Mouse (Mus musculus): ENCODE measurements around the gene Rest.
A peak's percentile ranks its signal among the peaks of the same experiment; 100 is the strongest.

The Rest gene

GRCm38 (mm10) chr5:77257603-77258002 lies 7.7 kb upstream of the Rest start:
- TF ChIP-seq GATA4 (IDR thresholded peaks at IDR 0.05; ENCODE audit: insufficient replicate concordance, low read length): no peak

- no peak for TF ChIP-seq GATA4 (IDR thresholded peaks at IDR 0.05; ENCODE audit: insufficient replicate concordance, low read length)
Observed at GRCm38 (mm10) chr5:77259315-77259714, 6.0 kb upstream of the Rest start.

GRCm38 (mm10) chr5:77260141-77260540 lies 5.2 kb upstream of the Rest start:
- TF ChIP-seq GATA4 (IDR thresholded peaks at IDR 0.05; ENCODE audit: insufficient replicate concordance, low read length): no peak

GRCm38 (mm10) chr5:77261137-77261536 lies 4.2 kb upstream of the Rest start:
- TF ChIP-seq GATA4 (IDR thresholded peaks at IDR 0.05; ENCODE audit: insufficient replicate concordance, low read length): no peak

GRCm38 (mm10) chr5:77262105-77262504 lies 3.2 kb upstream of the Rest start:
- no peak for TF ChIP-seq GATA4 (IDR thresholded peaks at IDR 0.05; ENCODE audit: insufficient replicate concordance, low read length)

- TF ChIP-seq GATA4 (IDR thresholded peaks at IDR 0.05; ENCODE audit: insufficient replicate concordance, low read length): peak; percentile 59; the same call in 1 of the 2 replicates
Observed at GRCm38 (mm10) chr5:77265671-77266065, 377 bp downstream of the Rest start.

GRCm38 (mm10) chr5:77266066-77266885 lies 985 bp downstream of the Rest start:
- no peak for TF ChIP-seq GATA4 (IDR thresholded peaks at IDR 0.05; ENCODE audit: insufficient replicate concordance, low read length)

GRCm38 (mm10) chr5:77266886-77267401 lies 1.7 kb downstream of the Rest start:
- no peak for TF ChIP-seq GATA4 (IDR thresholded peaks at IDR 0.05; ENCODE audit: insufficient replicate concordance, low read length)

GRCm38 (mm10) chr5:77267441-77267840 lies 2.1 kb downstream of the Rest start:
- no peak for TF ChIP-seq GATA4 (IDR thresholded peaks at IDR 0.05; ENCODE audit: insufficient replicate concordance, low read length)

GRCm38 (mm10) chr5:77267957-77268624 lies 2.8 kb downstream of the Rest start:
- no peak for TF ChIP-seq GATA4 (IDR thresholded peaks at IDR 0.05; ENCODE audit: insufficient replicate concordance, low read length)

- no peak for TF ChIP-seq GATA4 (IDR thresholded peaks at IDR 0.05; ENCODE audit: insufficient replicate concordance, low read length)
Observed at GRCm38 (mm10) chr5:77269399-77269798, 4.1 kb downstream of the Rest start.

GRCm38 (mm10) chr5:77273151-77273550 lies 7.9 kb downstream of the Rest start:
- no peak for TF ChIP-seq GATA4 (IDR thresholded peaks at IDR 0.05; ENCODE audit: insufficient replicate concordance, low read length)

GRCm38 (mm10) chr5:77275950-77276349 lies 10.7 kb downstream of the Rest start:
- TF ChIP-seq GATA4 (IDR thresholded peaks at IDR 0.05; ENCODE audit: insufficient replicate concordance, low read length): no peak

- no peak for TF ChIP-seq GATA4 (IDR thresholded peaks at IDR 0.05; ENCODE audit: insufficient replicate concordance, low read length)
Observed at GRCm38 (mm10) chr5:77277204-77277603, 11.9 kb downstream of the Rest start.

GRCm38 (mm10) chr5:77281518-77282174 lies 16.4 kb downstream of the Rest start:
- no peak for TF ChIP-seq GATA4 (IDR thresholded peaks at IDR 0.05; ENCODE audit: insufficient replicate concordance, low read length)

GRCm38 (mm10) chr5:77282242-77282641 lies 17.0 kb downstream of the Rest start:
- no peak for TF ChIP-seq GATA4 (IDR thresholded peaks at IDR 0.05; ENCODE audit: insufficient replicate concordance, low read length)
